Mouse (Mus musculus) liver, embryonic 14.5 days (tissue): Measurements from ENCODE around the gene Snx10. TPM values are rescaled to one million over a fixed set of nuclear protein-coding genes. Genes with fewer than 3 reads are reported as not detected.

ENCODE experiments used
- ATAC-seq: fragments of 200-750 bp; cut with Nextera tagmentation; 2 replicates; pipeline ENCODE4 v1.8.0; 2017; ENCODE audit warnings: moderate number of reproducible peaks, mild to moderate bottlenecking, moderate library complexity; ENCODE audit not compliant: insufficient read depth
- DNase-seq, 3 experiments: peaks; one replicate each; pipeline ENCODE4 v3.0.0-alpha.2; 2012 to 2013; ENCODE audit warnings: low read depth in 3 of 3, low spot score in 3 of 3
- H3K27ac ChIP-seq: fragments of 300-500 bp; sonication (generic); 2 replicates; pipeline ENCODE4 v1.5.1; 2014; ENCODE audit warnings: moderate library complexity, mild to moderate bottlenecking, control low read depth, inconsistent platforms
- H3K27me3 ChIP-seq: fragments of 300-500 bp; sonication (generic); 2 replicates; pipeline ENCODE4 v1.6.1; 2014; ENCODE audit warnings: mild to moderate bottlenecking, low read length, moderate library complexity; ENCODE audit not compliant: control insufficient read depth, insufficient read depth
- H3K36me3 ChIP-seq: fragments of 300-500 bp; sonication (generic); replicated peaks from 2 replicates; pipeline ENCODE4 v1.6.1; 2014; ENCODE audit warnings: low read depth; ENCODE audit not compliant: control insufficient read depth, insufficient read depth
- H3K4me1 ChIP-seq, 2 experiments: fragments of 200-500 bp in 1 of 2; fragments of 300-500 bp in 1 of 2; sonication (generic) in 1 of 2; replicated peaks; 2 replicates each; pipeline ENCODE4 v1.6.1; 2012 to 2014; ENCODE audit warnings: antibody characterized with exemption in 1 of 2, inconsistent platforms in 1 of 2, low read length in 1 of 2; ENCODE audit not compliant: control insufficient read depth in 2 of 2, insufficient read depth in 2 of 2
- H3K4me2 ChIP-seq: fragments of 300-500 bp; sonication (generic); 2 replicates; pipeline ENCODE4 v1.6.1; 2014; ENCODE audit warnings: low read depth, mild to moderate bottlenecking, control low read depth, moderate library complexity
- H3K4me3 ChIP-seq, 2 experiments: fragments of 200-500 bp in 1 of 2; fragments of 300-500 bp in 1 of 2; sonication (generic) in 1 of 2; 2 replicates each; pipeline ENCODE4 v1.5.1; 2012 to 2014; ENCODE audit warnings: low read depth in 2 of 2, low read length in 2 of 2, mild to moderate bottlenecking in 2 of 2, control low read depth in 1 of 2, inconsistent platforms in 1 of 2, moderate library complexity in 1 of 2; ENCODE audit not compliant: insufficient read depth in 1 of 2
- H3K9ac ChIP-seq: fragments of 300-500 bp; sonication (generic); replicated peaks from 2 replicates; pipeline ENCODE4 v1.6.1; 2014; ENCODE audit warnings: mild to moderate bottlenecking, control low read depth, moderate library complexity
- H3K9me3 ChIP-seq: fragments of 300-500 bp; sonication (generic); 2 replicates; pipeline ENCODE4 v1.6.1; 2016; ENCODE audit warnings: low read length, mixed read lengths; ENCODE audit not compliant: control insufficient read depth
- CTCF ChIP-seq: IDR thresholded peaks from 2 replicates; pipeline ENCODE4 v1.5.1; 2016; ENCODE audit warnings: antibody characterized with exemption, low read depth, control low read depth
- EP300 ChIP-seq: IDR thresholded peaks from 2 replicates; pipeline ENCODE4 v1.6.1; 2016; ENCODE audit warnings: antibody characterized with exemption, low read depth
- WGBS: fragments of 180-500 bp; shearing (Covaris S2); extraction: QIAGEN DNeasy Blood & Tissue Kit; methylation state at CpG from one replicate; pipeline ENCODE4 v1.1.7; 2014; ENCODE audit not compliant: insufficient replicate concordance; 5-methylcytosine and 5-hydroxymethylcytosine counted together
- polyA plus RNA-seq, 2 experiments: library from polyadenylated mRNA; depleted of rRNA in 1 of 2; stranded (reverse) in 1 of 2; unstranded in 1 of 2; fragments of >200 nt; fragmentation: Nextera tagmentation in 1 of 2; extraction: Ambion mirVana in 1 of 2; gene quantifications; 2 replicates each; pipeline versions ENCODE4 v1.2.1 to v1.2.3; 2012 to 2014

Snx10 gene
- polyA plus RNA-seq, 2 experiments: 2.0 to 6.7 TPM

- Histone ChIP-seq H3K4me2 (no peak overlapping the region), H3K9ac (no peak overlapping the region), H3K27ac (no peak overlapping the region), H3K27me3 (no peaks in the 10 kb centered on the region), H3K36me3 (no peaks in the 10 kb centered on the region), H3K9me3 (no peaks in the 10 kb centered on the region), H3K4me1 (peaks cover 0 to 21% of the 10 kb centered on the region in 2 experiments; a peak in 2 of 4 replicates), H3K4me3 (no peak overlapping the region)
- DNase-seq: no peak
- TF ChIP-seq EP300 (no peak), CTCF (no peak)
- WGBS: 73% methylated on average over 4 of the region's 4 CpGs
- no peak for ATAC-seq
Measured at GRCm38 (mm10) chr6:51542147-51542546, 18.4 kb downstream of the Snx10 start.

- Histone ChIP-seq H3K4me2 (no peak overlapping the region), H3K9me3 (no peaks in the 10 kb centered on the region), H3K9ac (no peak overlapping the region), H3K36me3 (no peaks in the 10 kb centered on the region), H3K4me3 (no peak overlapping the region), H3K27me3 (no peaks in the 10 kb centered on the region), H3K27ac (no peak overlapping the region), H3K4me1 (peaks cover 0 to 22% of the 10 kb centered on the region in 2 experiments; a peak in 2 of 4 replicates)
- no peak for TF ChIP-seq CTCF
- TF ChIP-seq EP300: no peak
- ATAC-seq: no peak
- 69% methylated on average over 6 of the region's 6 CpGs for whole genome bisulfite sequencing
- DNase-seq: no peak
Measured at GRCm38 (mm10) chr6:51543639-51544117, 20.0 kb downstream of the Snx10 start.

GRCm38 (mm10) chr6:51544118-51544681 lies 20.5 kb downstream of the Snx10 start:
- 39% methylated on average over 7 of the region's 7 CpGs for WGBS
- no peaks in the 10 kb centered on the region for H3K36me3 ChIP-seq
- ATAC-seq: no peak
- DNase-seq: peak in 1 of 3 experiments; percentile 28
- H3K27ac ChIP-seq: no peak overlapping the region
- no peak overlapping the region for H3K9ac ChIP-seq
- no peak overlapping the region for H3K4me3 ChIP-seq
- no peak for TF ChIP-seq CTCF
- no peak for TF ChIP-seq EP300
- H3K9me3 ChIP-seq: no peaks in the 10 kb centered on the region
- peak overlapping the region; percentile 33 for H3K4me2 ChIP-seq
- peaks cover 0 to 22% of the 10 kb centered on the region in 2 experiments; a peak in 2 of 4 replicates for H3K4me1 ChIP-seq
- no peaks in the 10 kb centered on the region for H3K27me3 ChIP-seq

GRCm38 (mm10) chr6:51545219-51545859 lies 21.6 kb downstream of the Snx10 start:
- TF ChIP-seq CTCF: no peak
- no peak for TF ChIP-seq EP300
- 52% methylated on average over 11 of the region's 11 CpGs for WGBS
- Histone ChIP-seq H3K9ac (no peak overlapping the region), H3K4me3 (no peak overlapping the region), H3K4me1 (peaks cover 0 to 20% of the 10 kb centered on the region in 2 experiments; a peak in 2 of 4 replicates), H3K4me2 (peak overlapping the region; percentile 33), H3K27ac (no peak overlapping the region), H3K27me3 (no peaks in the 10 kb centered on the region), H3K36me3 (no peaks in the 10 kb centered on the region), H3K9me3 (no peaks in the 10 kb centered on the region)
- ATAC-seq (no peak), DNase-seq (no peak)

- DNase-seq (no peak), ATAC-seq (no peak)
- Histone ChIP-seq H3K4me1 (peaks cover 0 to 16% of the 10 kb centered on the region in 2 experiments; a peak in 2 of 4 replicates), H3K9ac (no peak overlapping the region), H3K4me3 (no peak overlapping the region), H3K4me2 (no peak overlapping the region), H3K36me3 (no peaks in the 10 kb centered on the region), H3K9me3 (no peaks in the 10 kb centered on the region), H3K27ac (no peak overlapping the region), H3K27me3 (no peaks in the 10 kb centered on the region)
- TF ChIP-seq EP300 (no peak), CTCF (no peak)
- 52% methylated on average over 2 of the region's 2 CpGs for WGBS
Measured at GRCm38 (mm10) chr6:51546085-51546484, 22.4 kb downstream of the Snx10 start.
